Mouse (Mus musculus): ENCODE results near the gene Rtn4r. TPM values are rescaled to one million over a fixed set of nuclear protein-coding genes. Genes with fewer than 3 reads are reported as not detected.

Gene Rtn4r
- polyA plus RNA-seq, 1 experiment: not detected

DNA sequence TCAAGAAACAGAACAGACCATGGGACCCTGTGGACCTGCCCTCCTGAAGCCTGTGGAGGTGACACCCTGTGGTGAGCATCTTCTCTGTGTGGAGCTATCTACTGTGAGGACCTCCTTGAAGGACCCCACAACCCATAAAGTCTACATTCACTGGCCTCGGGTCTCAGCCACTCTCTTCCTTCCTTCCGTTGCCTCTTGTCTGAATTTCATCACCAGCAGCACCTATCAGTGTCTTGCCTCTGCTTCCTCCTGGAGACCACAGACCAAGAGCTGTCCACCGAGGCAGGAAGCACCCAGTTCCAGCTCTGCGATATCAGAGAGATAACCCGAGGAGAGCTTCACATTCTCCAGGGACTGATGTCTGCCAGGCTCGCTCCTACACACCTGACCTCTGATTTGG lies 31.8 kb downstream of the Rtn4r start:
- Histone ChIP-seq H3K27ac (ENCODE audit: insufficient read depth, low read depth, low read length) (no peak overlapping the region), H3K4me1 (ENCODE audit: control insufficient read depth, insufficient read depth, low read length) (peaks cover 29% of the 10 kb centered on the region), H3K4me3 (ENCODE audit: insufficient read depth, low read depth, low read length) (no peak overlapping the region)
- whole genome bisulfite sequencing: 93% methylated on average over 6 of the region's 6 CpGs
- TF ChIP-seq CTCF (IDR thresholded peaks at IDR 0.05; ENCODE audit: insufficient read depth, low read depth, low read length) (no peak), POLR2A (IDR thresholded peaks at IDR 0.05; ENCODE audit: insufficient read depth, low read depth, low read length) (no peak)

DNA sequence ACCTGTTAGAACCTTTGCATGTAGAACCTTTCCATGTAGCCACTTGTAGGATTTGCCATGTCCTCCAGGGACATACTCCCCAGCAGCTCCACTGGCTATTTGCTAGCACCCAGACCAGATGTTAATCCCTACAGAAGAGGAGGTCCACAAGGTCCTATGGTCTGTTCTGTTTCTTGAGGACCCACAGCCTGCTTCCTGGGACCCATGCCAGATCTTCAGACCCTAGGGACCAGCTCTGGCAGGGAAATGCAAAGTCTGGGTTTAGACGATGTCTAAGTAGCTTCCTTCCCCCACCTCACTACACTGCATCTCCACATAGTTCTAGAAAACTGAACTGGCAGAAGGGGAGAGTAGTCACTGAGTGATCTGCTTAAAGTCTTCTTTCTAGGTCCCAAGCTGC lies 32.3 kb downstream of the Rtn4r start:
- peaks cover 24% of the 10 kb centered on the region for H3K4me1 ChIP-seq (ENCODE audit: control insufficient read depth, insufficient read depth, low read length)
- no peak overlapping the region for H3K27ac ChIP-seq (ENCODE audit: insufficient read depth, low read depth, low read length)
- WGBS: 28% methylated on average over 1 of the region's 1 CpGs
- H3K4me3 ChIP-seq (ENCODE audit: insufficient read depth, low read depth, low read length): no peak overlapping the region
- TF ChIP-seq CTCF (IDR thresholded peaks at IDR 0.05; ENCODE audit: insufficient read depth, low read depth, low read length): no peak
- no peak for TF ChIP-seq POLR2A (IDR thresholded peaks at IDR 0.05; ENCODE audit: insufficient read depth, low read depth, low read length)

DNA sequence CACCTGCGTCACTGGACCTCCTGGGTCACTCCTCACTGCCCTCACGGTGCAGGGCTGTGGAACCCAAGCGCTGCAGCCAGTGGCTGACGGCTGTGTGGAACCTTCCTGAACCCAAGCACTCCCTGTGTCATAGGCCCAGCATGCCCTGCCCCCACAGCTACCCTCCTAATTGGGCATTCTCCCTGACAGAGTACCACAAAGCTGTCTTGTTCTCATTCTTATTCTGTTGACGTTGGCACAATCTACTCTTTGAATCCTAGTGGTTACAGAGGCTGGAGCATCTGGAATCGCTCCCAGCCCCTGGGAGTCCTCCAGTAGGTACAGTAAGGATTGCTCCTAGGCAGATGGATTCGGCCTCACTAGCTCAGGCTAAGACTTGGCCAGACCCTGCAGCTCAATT lies 33.1 kb downstream of the Rtn4r start:
- Histone ChIP-seq H3K27ac (ENCODE audit: insufficient read depth, low read depth, low read length) (no peak overlapping the region), H3K4me3 (ENCODE audit: insufficient read depth, low read depth, low read length) (no peak overlapping the region), H3K4me1 (ENCODE audit: control insufficient read depth, insufficient read depth, low read length) (peaks cover 18% of the 10 kb centered on the region; the same call in 1 of the 2 replicates)
- WGBS: 45% methylated on average over 7 of the region's 7 CpGs
- TF ChIP-seq POLR2A (IDR thresholded peaks at IDR 0.05; ENCODE audit: insufficient read depth, low read depth, low read length) (no peak), CTCF (IDR thresholded peaks at IDR 0.05; ENCODE audit: insufficient read depth, low read depth, low read length) (no peak)

DNA sequence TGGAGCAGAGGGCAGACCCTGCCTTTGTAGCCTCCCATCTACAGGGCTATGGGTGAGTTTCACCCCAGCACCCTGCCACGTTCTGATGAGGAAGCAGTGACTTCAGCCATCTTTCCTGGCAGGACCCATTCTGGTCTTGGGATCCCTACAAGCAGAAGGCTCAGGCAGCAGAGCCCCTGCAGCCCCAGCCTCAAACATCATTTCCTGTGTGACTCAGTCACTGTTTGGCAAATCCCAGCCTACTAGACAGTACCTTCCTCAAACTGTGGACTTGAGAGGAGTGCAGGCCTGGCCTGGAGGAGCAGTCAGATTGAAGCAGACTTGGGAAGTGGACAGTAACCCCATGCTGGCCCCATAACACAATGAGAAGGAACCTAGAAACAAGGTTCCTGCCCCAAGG lies 33.7 kb downstream of the Rtn4r start:
- peaks cover 17% of the 10 kb centered on the region; the same call in 1 of the 2 replicates for H3K4me1 ChIP-seq (ENCODE audit: control insufficient read depth, insufficient read depth, low read length)
- H3K4me3 ChIP-seq (ENCODE audit: insufficient read depth, low read depth, low read length): no peak overlapping the region
- no peak overlapping the region for H3K27ac ChIP-seq (ENCODE audit: insufficient read depth, low read depth, low read length)
- TF ChIP-seq POLR2A (IDR thresholded peaks at IDR 0.05; ENCODE audit: insufficient read depth, low read depth, low read length) (no peak), CTCF (IDR thresholded peaks at IDR 0.05; ENCODE audit: insufficient read depth, low read depth, low read length) (no peak)
- WGBS: 78% methylated on average over 1 of the region's 1 CpGs

DNA sequence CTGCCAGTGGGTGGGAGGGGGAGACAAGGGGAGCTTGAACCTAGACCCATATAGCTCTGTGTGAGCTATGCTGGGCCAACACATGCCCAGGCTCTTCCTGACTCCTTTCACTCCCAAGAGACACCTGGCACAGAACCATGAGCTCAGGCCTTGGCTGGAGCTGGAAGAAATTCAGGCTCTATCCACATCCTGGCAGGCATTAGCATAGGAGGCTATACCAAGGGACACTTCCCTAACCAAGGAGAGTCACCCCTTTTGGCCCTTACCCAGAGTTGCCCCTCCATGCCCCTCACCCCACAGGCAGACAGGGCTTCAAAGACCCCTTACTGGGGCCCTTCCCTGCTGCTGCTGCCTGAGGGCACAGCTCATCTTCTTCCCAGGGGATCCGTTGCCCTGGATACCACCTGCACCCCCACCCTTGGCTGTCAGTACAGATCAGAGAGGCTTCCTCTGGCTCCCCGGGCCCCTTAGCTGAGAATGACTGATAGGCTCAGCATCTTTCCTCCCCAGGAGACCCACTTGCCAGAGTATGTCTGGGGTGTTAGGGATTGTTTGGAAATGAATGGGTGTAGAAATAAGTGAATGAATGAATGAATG lies 37.3 kb downstream of the Rtn4r start:
- no peak overlapping the region for H3K27ac ChIP-seq (ENCODE audit: insufficient read depth, low read depth, low read length)
- no peak overlapping the region for H3K4me3 ChIP-seq (ENCODE audit: insufficient read depth, low read depth, low read length)
- no peak for TF ChIP-seq CTCF (IDR thresholded peaks at IDR 0.05; ENCODE audit: insufficient read depth, low read depth, low read length)
- no peak for TF ChIP-seq POLR2A (IDR thresholded peaks at IDR 0.05; ENCODE audit: insufficient read depth, low read depth, low read length)
- WGBS: 40% methylated on average over 2 of the region's 2 CpGs
- H3K4me1 ChIP-seq (ENCODE audit: control insufficient read depth, insufficient read depth, low read length): peaks cover 12% of the 10 kb centered on the region; the same call in 1 of the 2 replicates

DNA sequence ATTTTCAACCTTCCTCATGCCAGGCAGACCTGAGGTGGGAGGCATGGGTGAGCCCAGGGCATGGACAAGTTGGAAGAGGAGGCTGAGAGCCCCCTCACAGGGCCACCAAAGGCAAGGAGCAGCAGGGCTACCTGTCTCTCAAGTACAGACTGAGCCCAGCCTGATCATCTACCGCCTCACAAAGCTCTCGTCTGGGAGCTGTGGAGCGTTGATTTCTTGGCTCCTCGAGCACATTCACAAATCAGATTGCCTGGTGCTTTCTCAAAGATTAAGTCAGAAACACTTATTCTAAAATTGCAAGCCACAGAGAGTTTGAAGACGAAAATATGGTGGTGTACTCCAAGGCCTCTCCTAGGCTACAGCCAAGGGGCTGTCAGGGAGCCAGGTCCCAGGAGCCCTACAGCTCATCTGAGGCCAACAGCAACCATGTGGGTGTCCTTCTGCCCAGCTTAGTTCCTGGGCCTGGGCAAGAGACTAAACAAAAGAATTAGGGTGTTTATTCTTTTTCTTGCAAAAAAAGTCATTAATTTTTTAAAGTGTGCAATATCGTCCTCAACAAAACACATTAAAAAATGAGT lies 39.3 kb downstream of the Rtn4r start:
- WGBS: 75% methylated on average over 6 of the region's 6 CpGs
- TF ChIP-seq CTCF (IDR thresholded peaks at IDR 0.05; ENCODE audit: insufficient read depth, low read depth, low read length): no peak
- TF ChIP-seq POLR2A (IDR thresholded peaks at IDR 0.05; ENCODE audit: insufficient read depth, low read depth, low read length): no peak
- peaks cover 3% of the 10 kb centered on the region; the same call in 1 of the 2 replicates for H3K4me1 ChIP-seq (ENCODE audit: control insufficient read depth, insufficient read depth, low read length)
- H3K4me3 ChIP-seq (ENCODE audit: insufficient read depth, low read depth, low read length): no peak overlapping the region
- H3K27ac ChIP-seq (ENCODE audit: insufficient read depth, low read depth, low read length): no peak overlapping the region

DNA sequence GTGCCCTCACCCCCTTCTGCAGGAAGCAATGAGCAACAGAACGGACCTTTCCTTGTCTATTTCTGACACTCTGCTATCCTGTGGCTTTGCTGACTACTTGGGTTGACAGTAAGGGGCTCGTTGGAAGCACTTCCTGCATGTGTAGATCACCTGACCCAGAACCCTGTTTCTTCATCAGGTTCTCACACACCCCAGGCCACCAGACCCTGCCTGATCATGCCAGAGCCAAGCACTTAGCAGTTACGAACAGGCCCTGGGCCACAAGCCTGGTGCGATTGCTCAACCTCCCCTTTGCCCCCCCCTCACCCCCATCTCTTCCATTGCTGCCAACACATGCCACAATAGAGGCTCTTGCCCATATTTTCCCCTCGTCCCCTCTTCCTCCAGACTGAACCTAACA lies 41.7 kb downstream of the Rtn4r start:
- Histone ChIP-seq H3K4me3 (ENCODE audit: insufficient read depth, low read depth, low read length) (no peak overlapping the region), H3K27ac (ENCODE audit: insufficient read depth, low read depth, low read length) (no peak overlapping the region), H3K4me1 (ENCODE audit: control insufficient read depth, insufficient read depth, low read length) (peaks cover 17% of the 10 kb centered on the region)
- 80% methylated on average over 5 of the region's 5 CpGs for WGBS
- TF ChIP-seq CTCF (IDR thresholded peaks at IDR 0.05; ENCODE audit: insufficient read depth, low read depth, low read length) (no peak), POLR2A (IDR thresholded peaks at IDR 0.05; ENCODE audit: insufficient read depth, low read depth, low read length) (no peak)

DNA sequence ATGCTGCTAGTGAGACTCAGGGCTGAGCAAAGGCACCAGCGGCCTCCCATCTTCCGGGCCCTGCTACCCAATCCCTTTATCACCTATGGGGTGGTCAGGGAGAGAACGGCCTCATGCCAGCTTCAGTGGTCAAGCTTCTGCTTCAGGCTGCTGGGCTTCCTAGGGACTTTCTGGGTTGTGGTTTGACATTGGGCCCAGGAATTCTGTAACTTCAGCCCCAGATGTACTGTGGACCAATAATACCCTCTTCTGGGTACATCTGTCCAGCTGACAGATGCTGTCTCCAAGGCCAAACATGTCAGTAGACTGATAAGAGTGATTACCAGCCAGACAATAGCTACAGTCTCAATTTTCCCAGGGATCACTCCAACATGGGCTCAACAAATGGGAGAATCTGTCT lies 42.3 kb downstream of the Rtn4r start:
- peaks cover 18% of the 10 kb centered on the region for H3K4me1 ChIP-seq (ENCODE audit: control insufficient read depth, insufficient read depth, low read length)
- H3K27ac ChIP-seq (ENCODE audit: insufficient read depth, low read depth, low read length): no peak overlapping the region
- no peak overlapping the region for H3K4me3 ChIP-seq (ENCODE audit: insufficient read depth, low read depth, low read length)
- no peak for TF ChIP-seq POLR2A (IDR thresholded peaks at IDR 0.05; ENCODE audit: insufficient read depth, low read depth, low read length)
- TF ChIP-seq CTCF (IDR thresholded peaks at IDR 0.05; ENCODE audit: insufficient read depth, low read depth, low read length): no peak
- 99% methylated on average over 3 of the region's 3 CpGs for WGBS

DNA sequence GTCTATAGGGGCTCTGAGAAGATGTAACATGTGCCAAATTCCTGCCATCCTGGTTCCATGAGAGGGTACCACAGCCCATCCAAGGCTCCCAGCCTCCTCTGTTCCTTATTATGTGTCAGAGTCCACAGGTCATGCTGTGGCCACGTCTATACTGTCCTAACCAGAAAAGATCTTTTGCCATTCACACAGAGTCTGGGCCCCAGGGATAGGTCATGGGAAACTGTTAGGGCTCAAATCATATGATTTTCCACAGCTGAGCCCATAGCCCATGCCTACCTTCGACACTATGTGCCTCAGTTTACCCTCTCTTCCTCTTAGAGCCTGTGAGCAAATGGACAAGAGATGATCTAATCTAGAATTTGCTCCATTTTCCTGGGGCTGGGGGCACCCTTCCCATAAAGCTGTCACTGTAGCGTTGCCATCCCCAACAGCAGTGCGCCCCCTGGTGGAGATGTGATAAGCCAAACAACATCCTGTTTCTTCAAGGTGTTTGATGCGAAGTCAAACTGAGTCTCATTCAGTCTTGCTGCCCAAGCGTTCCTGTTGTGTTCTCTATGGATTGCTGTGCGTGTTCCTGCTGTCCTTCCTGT lies 44.9 kb downstream of the Rtn4r start:
- WGBS: 15% methylated on average over 7 of the region's 7 CpGs
- H3K27ac ChIP-seq (ENCODE audit: insufficient read depth, low read depth, low read length): peak overlapping the region; percentile 73
- TF ChIP-seq CTCF (IDR thresholded peaks at IDR 0.05; ENCODE audit: insufficient read depth, low read depth, low read length) (peak; percentile 61), POLR2A (IDR thresholded peaks at IDR 0.05; ENCODE audit: insufficient read depth, low read depth, low read length) (no peak)
- H3K4me1 ChIP-seq (ENCODE audit: control insufficient read depth, insufficient read depth, low read length): peaks cover 32% of the 10 kb centered on the region
- H3K4me3 ChIP-seq (ENCODE audit: insufficient read depth, low read depth, low read length): no peak overlapping the region
